9 mouse cellular contexts compared by ENCODE assay signal in genomic region chr1:136915438-136915837, GRCm38 (mm10). TPM values are rescaled to one million over a fixed set of nuclear protein-coding genes. Genes with fewer than 3 reads are reported as not detected.
DNase-seq lines count a peak whose midpoint lies in the region; ATAC-seq and TF ChIP-seq lines count a peak whose summit lies in the region.
"Had no signal": no experiment of that assay in that cellular context is flagged by ENCODE, and none has a peak within 500 bp of the region (broad histone marks: within the 10 kb centered on the region; RNA-seq: fewer than 3 reads in every experiment).

No protein-coding gene starts in this region.

- H3K27me3 ChIP-seq in embryonic facial prominence, embryonic 13.5 days = no peaks in the 10 kb centered on the region
- 0 out of 2 replicates have a peak, but pooled peaks cover 3% of the 10 kb centered on the region for H3K27me3 ChIP-seq in embryonic facial prominence, embryonic 10.5 days (replicated peaks; ENCODE audit: low read depth, poor library complexity, severe bottlenecking)

- peak overlapping the region; percentile 33; the same call in 1 of the 2 replicates for H3K4me2 ChIP-seq in embryonic facial prominence, embryonic 13.5 days

- H3K36me3 ChIP-seq in embryonic facial prominence, embryonic 13.5 days = no peaks in the 10 kb centered on the region
- H3K36me3 ChIP-seq in embryonic facial prominence, embryonic 10.5 days (replicated peaks) = no peaks in the 10 kb centered on the region

- H3K4me1 ChIP-seq in embryonic facial prominence, embryonic 13.5 days = no peaks in the 10 kb centered on the region
- H3K4me1 ChIP-seq in embryonic facial prominence, embryonic 10.5 days = no peaks in the 10 kb centered on the region

- WGBS in embryonic facial prominence, embryonic 13.5 days = 46% methylated on average over 11 of the region's 11 CpGs
- 71% methylated on average over 11 of the region's 11 CpGs for WGBS in embryonic facial prominence, embryonic 10.5 days

- TF ChIP-seq CTCF in layer of hippocampus, adult 2 months (conservative IDR thresholded peaks at IDR 0.05) = no peak

- no peaks in the 10 kb centered on the region for H3K9me3 ChIP-seq in embryonic facial prominence, embryonic 13.5 days
- H3K9me3 ChIP-seq in embryonic facial prominence, embryonic 10.5 days = no peaks in the 10 kb centered on the region

- no peak overlapping the region for H3K27ac ChIP-seq in embryonic facial prominence, embryonic 13.5 days
- no peak overlapping the region for H3K27ac ChIP-seq in embryonic facial prominence, embryonic 10.5 days (replicated peaks)
- no peak overlapping the region for H3K27ac ChIP-seq in layer of hippocampus, adult 2 months

- H3K4me3 ChIP-seq in embryonic facial prominence, embryonic 13.5 days = no peak overlapping the region
- no peak overlapping the region for H3K4me3 ChIP-seq in embryonic facial prominence, embryonic 10.5 days
- H3K4me3 ChIP-seq in layer of hippocampus, adult 2 months = no peak overlapping the region

- DNase-seq in embryonic facial prominence, embryonic 10.5 days (ENCODE audit: low spot score) = no peak
- DNase-seq in right cerebral cortex, adult 2 months (ENCODE audit: low spot score in 2 of 2) = peak; percentile 20 to 37
- no peak for DNase-seq in right cerebral cortex, postnatal 10 days (ENCODE audit: low spot score in 2 of 2)
- peak; percentile 39 to 54 for DNase-seq in layer of hippocampus, adult 2 months (ENCODE audit: low spot score in 2 of 2)
- DNase-seq in testis, postnatal 10 days (ENCODE audit: low spot score) = peak; percentile 45
- no peak for DNase-seq in B cell, adult 2 months

- H3K9ac ChIP-seq in embryonic facial prominence, embryonic 13.5 days = no peak overlapping the region

- ATAC-seq in embryonic facial prominence, embryonic 13.5 days (ENCODE audit: insufficient number of reproducible peaks, insufficient read depth, low FRiP score, low TSS enrichment, low read depth) = no peak
- ATAC-seq in cerebellum, adult (ENCODE audit: insufficient number of reproducible peaks, low FRiP score, low TSS enrichment) = no peak

RNA-seq across cellular contexts. Expression of gene Nr5a2, which starts 44.8 kb away (rescaled TPM):
- 1.3 and 1.6 TPM in 2 replicates for polyA plus RNA-seq in embryonic facial prominence, embryonic 13.5 days (2015; fragmentation: Nextera tagmentation; extraction: Ambion mirVana)
- polyA plus RNA-seq in embryonic facial prominence, embryonic 10.5 days (2016; fragmentation: Nextera tagmentation; extraction: Ambion mirVana) = 1.1 and 1.3 TPM in 2 replicates
- total RNA-seq in layer of hippocampus, adult 2 months (2021) = not detected
- polyA plus RNA-seq: C2C12 had no signal

Comparison
In these comparisons a context has a peak if more than half of its experiments do, and no peak if none do; other contexts are left out.
1. DNase-seq: peak in right cerebral cortex, adult 2 months (2 of 2), layer of hippocampus, adult 2 months (2 of 2) and testis, postnatal 10 days (single experiment); none in embryonic facial prominence, embryonic 10.5 days (single experiment), right cerebral cortex, postnatal 10 days (0 of 2) and B cell, adult 2 months (0 of 2).